Mouse (Mus musculus) bone marrow, adult 2 months (tissue): Measurements from ENCODE around the gene Npff. TPM values are rescaled to one million over a fixed set of nuclear protein-coding genes. Genes with fewer than 3 reads are reported as not detected.

Experiments
- H3K27ac ChIP-seq: fragments of 200-500 bp; 2 replicates; pipeline ENCODE4 v1.5.1; 2012; ENCODE audit warnings: low read depth, mild to moderate bottlenecking, control low read depth, inconsistent platforms, low read length; ENCODE audit not compliant: control insufficient read depth, poor library complexity, insufficient read depth
- H3K4me1 ChIP-seq: fragments of 200-500 bp; 2 replicates; pipeline ENCODE4 v1.6.1; 2011; ENCODE audit warnings: low read length; ENCODE audit not compliant: control insufficient read depth, insufficient read depth
- H3K4me3 ChIP-seq: fragments of 200-500 bp; replicated peaks from 2 replicates; pipeline ENCODE3; 2011; ENCODE audit warnings: mild to moderate bottlenecking, low read depth, low read length, control low read depth; ENCODE audit not compliant: control insufficient read depth
- CTCF ChIP-seq: fragments of 200-500 bp; IDR thresholded peaks from 2 replicates; pipeline ENCODE4 v1.5.1; 2011; ENCODE audit warnings: low read length, control low read depth; ENCODE audit not compliant: control insufficient read depth, insufficient read depth
- POLR2A ChIP-seq: fragments of 200-500 bp; IDR thresholded peaks from 2 replicates; pipeline ENCODE4 v1.6.1; 2011; ENCODE audit warnings: low read depth, mild to moderate bottlenecking, control low read depth, low read length, borderline replicate concordance; ENCODE audit not compliant: control insufficient read depth
- WGBS: fragments of 180-500 bp; shearing (Covaris S2); methylation state at CpG from one replicate; pipeline ENCODE4 v1.1.7; 2018; 5-methylcytosine and 5-hydroxymethylcytosine counted together
- polyA plus RNA-seq: library from polyadenylated mRNA; stranded (reverse); fragments of >200 nt; gene quantifications from 2 replicates; pipeline ENCODE4 v1.2.4, GENCODE M21; 2011; ENCODE audit warnings: low replicate concordance; ENCODE audit not compliant: missing spikeins, insufficient read depth, insufficient read length

The Npff gene
- 16.0 and 32.7 TPM in 2 replicates for polyA plus RNA-seq

- TF ChIP-seq POLR2A = no peak
- TF ChIP-seq CTCF = peak; percentile 94
- 0 out of 2 replicates have a peak within 1 kb of the TSS, but pooled peaks have one; percentile 17 for H3K27ac ChIP-seq
- H3K4me3 ChIP-seq = no peak within 1 kb of the TSS
- no peaks in the 10 kb centered on the region for H3K4me1 ChIP-seq
- 22% methylated on average over 3 of the region's 3 CpGs for WGBS
Measured at GRCm38 (mm10) chr15:102524892-102525485, at the start of gene Npff. Npff (minus strand) TSS chr15:102524942.

GRCm38 (mm10) chr15:102572081-102572480 is 47.3 kb upstream of the Npff start:
- TF ChIP-seq CTCF (no peak), POLR2A (no peak)
- WGBS = 84% methylated on average over 3 of the region's 3 CpGs
- Histone ChIP-seq H3K4me3 (no peak overlapping the region), H3K4me1 (no peaks in the 10 kb centered on the region), H3K27ac (no peak overlapping the region)

- TF ChIP-seq CTCF = no peak
- no peak for TF ChIP-seq POLR2A
Measured at GRCm38 (mm10) chr15:102567849-102568248, 43.1 kb upstream of the Npff start.

GRCm38 (mm10) chr15:102563681-102564080 is 38.9 kb upstream of the Npff start:
- no peaks in the 10 kb centered on the region for H3K4me1 ChIP-seq
- TF ChIP-seq CTCF (no peak), POLR2A (no peak)
- 86% methylated on average over 5 of the region's 5 CpGs for WGBS
- H3K4me3 ChIP-seq = no peak overlapping the region
- H3K27ac ChIP-seq = no peak overlapping the region

More at GRCm38 (mm10) chr15:102567849-102568248, 43.1 kb upstream of the Npff start:
- H3K4me1 ChIP-seq = no peaks in the 10 kb centered on the region
- WGBS = 52% methylated on average over 2 of the region's 2 CpGs
- H3K27ac ChIP-seq = no peak overlapping the region
- no peak overlapping the region for H3K4me3 ChIP-seq

- no peak overlapping the region for H3K4me3 ChIP-seq
- no peaks in the 10 kb centered on the region for H3K4me1 ChIP-seq
- H3K27ac ChIP-seq = no peak overlapping the region
- no peak for TF ChIP-seq POLR2A
- no peak for TF ChIP-seq CTCF
- WGBS = 84% methylated on average over 3 of the region's 3 CpGs
Measured at GRCm38 (mm10) chr15:102563061-102563460, 38.3 kb upstream of the Npff start.

- Histone ChIP-seq H3K27ac (no peak overlapping the region), H3K4me1 (no peaks in the 10 kb centered on the region), H3K4me3 (no peak overlapping the region)
- no peak for TF ChIP-seq POLR2A
- no peak for TF ChIP-seq CTCF
- WGBS = 89% methylated on average over 1 of the region's 1 CpGs
Measured at GRCm38 (mm10) chr15:102562491-102562890, 37.7 kb upstream of the Npff start.

- Histone ChIP-seq H3K4me3 (no peak overlapping the region), H3K4me1 (no peaks in the 10 kb centered on the region), H3K27ac (no peak overlapping the region)
- TF ChIP-seq CTCF (no peak), POLR2A (no peak)
Measured at GRCm38 (mm10) chr15:102557580-102557979, 32.8 kb upstream of the Npff start.

GRCm38 (mm10) chr15:102555581-102555980 is 30.8 kb upstream of the Npff start:
- H3K4me1 ChIP-seq = no peaks in the 10 kb centered on the region
- no peak overlapping the region for H3K4me3 ChIP-seq
- H3K27ac ChIP-seq = no peak overlapping the region
- 87% methylated on average over 1 of the region's 1 CpGs for WGBS
- TF ChIP-seq CTCF (no peak), POLR2A (no peak)
